Mouse (Mus musculus): ENCODE data around the gene Lcn11. TPM values are rescaled to one million over a fixed set of nuclear protein-coding genes. Genes with fewer than 3 reads are reported as not detected.
"Not testable (repeated sequence)": the region's sequence is repeated elsewhere in the genome, so short reads cannot be mapped to it uniquely, and the experiment has no call there.

Lcn11 gene
- polyA plus RNA-seq (2014; fragmentation: Nextera tagmentation; extraction: Ambion mirVana), result not detected in 2 replicates

GRCm38 (mm10) chr2:25776717-25777116 is at the start of gene Lcn11:
Lcn11 (plus strand) TSS chr2:25777017.
- no peaks in the 10 kb centered on the region for H3K27me3 ChIP-seq (ENCODE audit: control insufficient read depth, insufficient read depth, low read length)
- no peak within 1 kb of the TSS for H3K4me3 ChIP-seq (replicated peaks; ENCODE audit: low read depth, low read length)
- no peaks in the 10 kb centered on the region for H3K36me3 ChIP-seq (ENCODE audit: control insufficient read depth, insufficient read depth, low read length)
- no peak within 1 kb of the TSS for H3K9ac ChIP-seq (replicated peaks; ENCODE audit: low read length)
- H3K27ac ChIP-seq (replicated peaks; ENCODE audit: low read depth, low read length), result no peak within 1 kb of the TSS
- WGBS, result 83% methylated on average over 1 of the region's 1 CpGs
- H3K4me1 ChIP-seq (ENCODE audit: control insufficient read depth, insufficient read depth, low read length), result no peaks in the 10 kb centered on the region
- ATAC-seq (ENCODE audit: low FRiP score, low TSS enrichment), result no peak
- no peak within 1 kb of the TSS for H3K4me2 ChIP-seq (ENCODE audit: low read length)
- no peak for DNase-seq
- H3K9me3 ChIP-seq (ENCODE audit: control insufficient read depth, low read length), result no peaks in the 10 kb centered on the region

GRCm38 (mm10) chr2:25733199-25733930 is 43.5 kb upstream of the Lcn11 start:
- Histone ChIP-seq H3K4me1 (ENCODE audit: control insufficient read depth, insufficient read depth, low read length) (no peaks in the 10 kb centered on the region), H3K27me3 (ENCODE audit: control insufficient read depth, insufficient read depth, low read length) (no peaks in the 10 kb centered on the region), H3K9ac (replicated peaks; ENCODE audit: low read length) (no peak overlapping the region), H3K9me3 (ENCODE audit: control insufficient read depth, low read length) (no peaks in the 10 kb centered on the region), H3K4me3 (replicated peaks; ENCODE audit: low read depth, low read length) (no peak overlapping the region), H3K4me2 (ENCODE audit: low read length) (no peak overlapping the region), H3K36me3 (ENCODE audit: control insufficient read depth, insufficient read depth, low read length) (no peaks in the 10 kb centered on the region), H3K27ac (replicated peaks; ENCODE audit: low read depth, low read length) (no peak overlapping the region)
- WGBS, result 62% methylated on average over 2 of the region's 2 CpGs
- no peak for DNase-seq
- no peak for ATAC-seq (ENCODE audit: low FRiP score, low TSS enrichment)

- H3K4me1 ChIP-seq (ENCODE audit: control insufficient read depth, insufficient read depth, low read length); H3K4me2 ChIP-seq (ENCODE audit: low read length); ATAC-seq (ENCODE audit: low FRiP score, low TSS enrichment); H3K36me3 ChIP-seq (ENCODE audit: control insufficient read depth, insufficient read depth, low read length); H3K27me3 ChIP-seq (ENCODE audit: control insufficient read depth, insufficient read depth, low read length); H3K4me3 ChIP-seq (replicated peaks; ENCODE audit: low read depth, low read length); H3K9me3 ChIP-seq (ENCODE audit: control insufficient read depth, low read length); H3K9ac ChIP-seq (replicated peaks; ENCODE audit: low read length); DNase-seq; H3K27ac ChIP-seq (replicated peaks; ENCODE audit: low read depth, low read length): not testable (repeated sequence)
- WGBS, result 82% methylated on average over 3 of the region's 3 CpGs
Measured at GRCm38 (mm10) chr2:25736709-25737108, 40.1 kb upstream of the Lcn11 start, which contains the start of gene Obp2b. Obp2b (plus strand) TSS chr2:25737009.

- WGBS, result 77% methylated on average over 1 of the region's 1 CpGs
- Histone ChIP-seq H3K4me3 (replicated peaks; ENCODE audit: low read depth, low read length) (no peak overlapping the region), H3K9ac (replicated peaks; ENCODE audit: low read length) (no peak overlapping the region), H3K4me1 (ENCODE audit: control insufficient read depth, insufficient read depth, low read length) (no peaks in the 10 kb centered on the region), H3K4me2 (ENCODE audit: low read length) (no peak overlapping the region), H3K27me3 (ENCODE audit: control insufficient read depth, insufficient read depth, low read length) (no peaks in the 10 kb centered on the region), H3K27ac (replicated peaks; ENCODE audit: low read depth, low read length) (no peak overlapping the region), H3K9me3 (ENCODE audit: control insufficient read depth, low read length) (no peaks in the 10 kb centered on the region), H3K36me3 (ENCODE audit: control insufficient read depth, insufficient read depth, low read length) (no peaks in the 10 kb centered on the region)
- no peak for DNase-seq
- ATAC-seq (ENCODE audit: low FRiP score, low TSS enrichment), result no peak
Measured at GRCm38 (mm10) chr2:25741671-25742070, 35.1 kb upstream of the Lcn11 start.

GRCm38 (mm10) chr2:25754201-25754600 is 22.6 kb upstream of the Lcn11 start:
- DNase-seq (no peak), ATAC-seq (ENCODE audit: low FRiP score, low TSS enrichment) (no peak)
- no peaks in the 10 kb centered on the region for H3K27me3 ChIP-seq (ENCODE audit: control insufficient read depth, insufficient read depth, low read length)
- no peak overlapping the region for H3K27ac ChIP-seq (replicated peaks; ENCODE audit: low read depth, low read length)
- H3K4me3 ChIP-seq (replicated peaks; ENCODE audit: low read depth, low read length), result no peak overlapping the region
- no peaks in the 10 kb centered on the region for H3K4me1 ChIP-seq (ENCODE audit: control insufficient read depth, insufficient read depth, low read length)
- no peaks in the 10 kb centered on the region for H3K9me3 ChIP-seq (ENCODE audit: control insufficient read depth, low read length)
- H3K36me3 ChIP-seq (ENCODE audit: control insufficient read depth, insufficient read depth, low read length), result no peaks in the 10 kb centered on the region
- WGBS, result 90% methylated on average over 1 of the region's 1 CpGs
- no peak overlapping the region for H3K9ac ChIP-seq (replicated peaks; ENCODE audit: low read length)
- H3K4me2 ChIP-seq (ENCODE audit: low read length), result no peak overlapping the region

- Histone ChIP-seq H3K9me3 (ENCODE audit: control insufficient read depth, low read length) (no peaks in the 10 kb centered on the region), H3K9ac (replicated peaks; ENCODE audit: low read length) (no peak overlapping the region), H3K36me3 (ENCODE audit: control insufficient read depth, insufficient read depth, low read length) (no peaks in the 10 kb centered on the region), H3K4me1 (ENCODE audit: control insufficient read depth, insufficient read depth, low read length) (no peaks in the 10 kb centered on the region), H3K4me3 (replicated peaks; ENCODE audit: low read depth, low read length) (no peak overlapping the region), H3K4me2 (ENCODE audit: low read length) (no peak overlapping the region), H3K27ac (replicated peaks; ENCODE audit: low read depth, low read length) (no peak overlapping the region), H3K27me3 (ENCODE audit: control insufficient read depth, insufficient read depth, low read length) (no peaks in the 10 kb centered on the region)
- ATAC-seq (ENCODE audit: low FRiP score, low TSS enrichment) (no peak), DNase-seq (no peak)
- WGBS, result 39% methylated on average over 4 of the region's 4 CpGs
Measured at GRCm38 (mm10) chr2:25758064-25758625, 18.7 kb upstream of the Lcn11 start.

GRCm38 (mm10) chr2:25765269-25765668 is 11.5 kb upstream of the Lcn11 start, which contains the start of gene Lcn3:
Lcn3 (plus strand) TSS chr2:25765569.
- ATAC-seq (ENCODE audit: low FRiP score, low TSS enrichment) (no peak), DNase-seq (no peak)
- H3K9ac ChIP-seq (replicated peaks; ENCODE audit: low read length), result no peak within 1 kb of the TSS
- no peaks in the 10 kb centered on the region for H3K9me3 ChIP-seq (ENCODE audit: control insufficient read depth, low read length)
- H3K4me1 ChIP-seq (ENCODE audit: control insufficient read depth, insufficient read depth, low read length), result no peaks in the 10 kb centered on the region
- no peaks in the 10 kb centered on the region for H3K36me3 ChIP-seq (ENCODE audit: control insufficient read depth, insufficient read depth, low read length)
- H3K4me3 ChIP-seq (replicated peaks; ENCODE audit: low read depth, low read length), result no peak within 1 kb of the TSS
- no peak within 1 kb of the TSS for H3K27ac ChIP-seq (replicated peaks; ENCODE audit: low read depth, low read length)
- 51% methylated on average over 2 of the region's 2 CpGs for WGBS
- no peak within 1 kb of the TSS for H3K4me2 ChIP-seq (ENCODE audit: low read length)
- no peaks in the 10 kb centered on the region for H3K27me3 ChIP-seq (ENCODE audit: control insufficient read depth, insufficient read depth, low read length)

GRCm38 (mm10) chr2:25767764-25768163 is 9.1 kb upstream of the Lcn11 start:
- Histone ChIP-seq H3K4me2 (ENCODE audit: low read length) (no peak overlapping the region), H3K4me1 (ENCODE audit: control insufficient read depth, insufficient read depth, low read length) (no peaks in the 10 kb centered on the region), H3K27me3 (ENCODE audit: control insufficient read depth, insufficient read depth, low read length) (no peaks in the 10 kb centered on the region), H3K36me3 (ENCODE audit: control insufficient read depth, insufficient read depth, low read length) (no peaks in the 10 kb centered on the region), H3K4me3 (replicated peaks; ENCODE audit: low read depth, low read length) (no peak overlapping the region), H3K9ac (replicated peaks; ENCODE audit: low read length) (no peak overlapping the region), H3K27ac (replicated peaks; ENCODE audit: low read depth, low read length) (no peak overlapping the region), H3K9me3 (ENCODE audit: control insufficient read depth, low read length) (no peaks in the 10 kb centered on the region)
- no peak for DNase-seq
- ATAC-seq (ENCODE audit: low FRiP score, low TSS enrichment), result no peak
- 83% methylated on average over 4 of the region's 4 CpGs for WGBS

GRCm38 (mm10) chr2:25773507-25773906 is 3.3 kb upstream of the Lcn11 start:
- whole genome bisulfite sequencing, result 86% methylated on average over 2 of the region's 2 CpGs
- Histone ChIP-seq H3K27ac (replicated peaks; ENCODE audit: low read depth, low read length) (no peak overlapping the region), H3K4me2 (ENCODE audit: low read length) (no peak overlapping the region), H3K27me3 (ENCODE audit: control insufficient read depth, insufficient read depth, low read length) (no peaks in the 10 kb centered on the region), H3K36me3 (ENCODE audit: control insufficient read depth, insufficient read depth, low read length) (no peaks in the 10 kb centered on the region), H3K4me3 (replicated peaks; ENCODE audit: low read depth, low read length) (no peak overlapping the region), H3K4me1 (ENCODE audit: control insufficient read depth, insufficient read depth, low read length) (no peaks in the 10 kb centered on the region), H3K9ac (replicated peaks; ENCODE audit: low read length) (no peak overlapping the region), H3K9me3 (ENCODE audit: control insufficient read depth, low read length) (no peaks in the 10 kb centered on the region)
- ATAC-seq (ENCODE audit: low FRiP score, low TSS enrichment) (no peak), DNase-seq (no peak)
